Mouse (Mus musculus): ENCODE data around the gene Kcnh3. TPM values are rescaled to one million over a fixed set of nuclear protein-coding genes. Genes with fewer than 3 reads are reported as not detected.
"Not testable (repeated sequence)": the region's sequence is repeated elsewhere in the genome, so short reads cannot be mapped to it uniquely, and the experiment has no call there.

Gene Kcnh3
- total and polyA plus RNA-seq, 2 experiments from 2014 or later, result 1.2 to 3.6 TPM

DNA sequence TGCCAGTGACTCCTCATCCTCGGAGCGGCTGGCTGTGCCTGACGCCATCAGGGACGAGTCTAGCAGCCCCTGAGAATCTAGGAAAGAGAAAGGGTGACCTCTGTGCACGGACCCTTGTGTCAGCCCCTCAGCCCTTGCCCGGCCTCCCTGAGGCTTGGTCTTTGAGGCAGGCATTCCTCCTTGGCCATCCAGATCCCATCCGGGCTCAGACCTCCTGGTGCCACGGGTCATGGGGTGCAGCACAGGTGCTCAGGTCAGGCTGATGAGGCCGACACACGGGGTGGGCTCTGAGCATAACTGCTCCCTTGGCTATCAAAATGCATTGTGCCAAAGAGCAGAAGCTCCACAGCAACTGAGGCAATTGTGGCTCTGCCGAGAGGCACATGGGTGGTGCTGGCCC is 25.3 kb downstream of the Kcnh3 start:
- Histone ChIP-seq H3K4me2 (ENCODE audit: low read depth, low read length) (no peak overlapping the region), H3K9me3 (ENCODE audit: low read length) (no peaks in the 10 kb centered on the region), H3K27ac (no peak overlapping the region), H3K4me3 (ENCODE audit: low read length) (no peak overlapping the region), H3K4me1 (ENCODE audit: insufficient read depth, low read length) (0 out of 2 replicates have a peak, but pooled peaks cover 3% of the 10 kb centered on the region), H3K9ac (replicated peaks; ENCODE audit: low read length) (no peak overlapping the region), H3K36me3 (ENCODE audit: insufficient read depth, low read length) (peaks cover 43% of the 10 kb centered on the region), H3K27me3 (ENCODE audit: insufficient read depth, low read length) (no peaks in the 10 kb centered on the region)
- WGBS, result 94% methylated on average over 10 of the region's 11 CpGs
- ATAC-seq, result no peak
- no peak for TF ChIP-seq CTCF (IDR thresholded peaks at IDR 0.05; ENCODE audit: low read depth)
- DNase-seq (ENCODE audit: low spot score), result no peak

DNA sequence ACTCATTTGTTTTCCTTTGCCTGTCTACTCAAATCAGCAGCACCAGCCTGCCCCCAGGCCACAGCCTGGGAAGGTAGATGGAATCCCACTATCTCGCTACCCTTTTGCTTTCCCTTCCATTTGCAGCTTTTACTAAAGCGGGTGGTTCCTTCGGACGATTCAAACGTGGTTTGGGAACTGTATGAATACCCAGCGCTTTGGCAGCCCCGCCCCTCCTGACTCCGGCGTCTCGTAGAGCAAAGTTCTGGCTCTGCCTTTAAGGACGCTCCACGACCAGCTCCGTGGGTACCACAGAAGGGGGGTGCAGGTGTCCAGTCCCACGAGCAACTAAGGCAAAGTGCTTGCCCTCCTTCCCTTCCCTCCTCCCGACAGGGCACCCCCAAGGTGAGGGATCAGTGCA is 26.4 kb downstream of the Kcnh3 start:
- not testable (repeated sequence) for H3K27me3 ChIP-seq (ENCODE audit: insufficient read depth, low read length); H3K27ac ChIP-seq; ATAC-seq; H3K4me1 ChIP-seq (ENCODE audit: insufficient read depth, low read length); H3K9me3 ChIP-seq (ENCODE audit: low read length); DNase-seq (ENCODE audit: low spot score)
- Histone ChIP-seq H3K36me3 (ENCODE audit: insufficient read depth, low read length) (peaks cover 33% of the 10 kb centered on the region), H3K4me3 (ENCODE audit: low read length) (peak overlapping the region; percentile 48), H3K9ac (replicated peaks; ENCODE audit: low read length) (peak overlapping the region; percentile 51; the same call in 1 of the 2 replicates), H3K4me2 (ENCODE audit: low read depth, low read length) (peak overlapping the region; percentile 60)
- WGBS, result 1% methylated on average over 14 of the region's 15 CpGs

DNA sequence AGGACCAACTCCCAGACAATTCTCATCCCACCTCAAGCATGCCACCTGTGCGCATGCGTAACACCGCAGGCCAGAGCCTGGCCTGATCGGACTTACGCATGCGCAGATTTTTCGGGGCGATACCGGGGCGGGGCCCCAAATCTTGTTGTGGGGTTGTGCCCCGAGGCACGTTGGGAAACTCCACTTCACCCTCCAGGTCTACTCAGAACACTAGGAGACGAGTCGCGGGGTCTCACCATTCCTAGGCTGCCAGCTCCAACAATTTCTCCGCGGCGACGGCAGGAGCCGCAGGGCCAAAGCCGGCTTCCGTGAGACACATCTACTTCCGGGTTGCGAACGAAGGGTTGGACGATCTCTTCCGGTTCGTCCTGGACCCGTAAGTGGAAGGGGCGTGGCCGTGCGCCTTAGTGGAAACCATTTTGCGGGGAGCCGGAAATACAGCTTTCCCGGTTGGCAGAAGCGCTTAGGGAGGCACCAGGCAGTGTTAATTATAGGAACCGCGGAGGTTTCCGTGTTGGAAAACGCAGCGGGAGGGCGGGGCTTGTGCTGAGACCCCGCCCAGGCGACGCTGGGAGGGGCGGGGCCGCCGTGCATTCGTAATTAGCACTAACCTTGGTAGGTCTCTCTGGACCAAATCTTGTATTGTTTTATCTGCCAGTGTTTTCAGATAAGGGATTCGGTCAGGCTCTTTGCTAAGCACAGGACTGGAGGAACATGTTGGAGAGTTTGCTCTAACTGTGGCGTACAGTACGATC is 27.1 kb downstream of the Kcnh3 start, which contains the start of gene Mcrs1:
Gene Mcrs1, minus strand, starts transcription at position 336 of the 755 bp plus-strand sequence.
- peaks cover 26% of the 10 kb centered on the region for H3K36me3 ChIP-seq (ENCODE audit: insufficient read depth, low read length)
- TF ChIP-seq CTCF (IDR thresholded peaks at IDR 0.05; ENCODE audit: low read depth), result 0 out of 2 replicates have a peak, but pooled peaks have one; percentile 15
- peak within 1 kb of the TSS; percentile 51 for H3K9ac ChIP-seq (replicated peaks; ENCODE audit: low read length)
- under 1% methylated on average over 52 of the region's 52 CpGs for WGBS
- no peaks in the 10 kb centered on the region for H3K9me3 ChIP-seq (ENCODE audit: low read length)
- peak within 1 kb of the TSS; percentile 60 for H3K4me2 ChIP-seq (ENCODE audit: low read depth, low read length)
- H3K4me1 ChIP-seq (ENCODE audit: insufficient read depth, low read length), result 0 out of 2 replicates have a peak, but pooled peaks cover 3% of the 10 kb centered on the region
- no peaks in the 10 kb centered on the region for H3K27me3 ChIP-seq (ENCODE audit: insufficient read depth, low read length)
- peak within 1 kb of the TSS; percentile 94 for H3K27ac ChIP-seq
- ATAC-seq, result peak; percentile 95
- H3K4me3 ChIP-seq (ENCODE audit: low read length), result peak within 1 kb of the TSS; percentile 48
- DNase-seq (ENCODE audit: low spot score), result peak; percentile 100

DNA sequence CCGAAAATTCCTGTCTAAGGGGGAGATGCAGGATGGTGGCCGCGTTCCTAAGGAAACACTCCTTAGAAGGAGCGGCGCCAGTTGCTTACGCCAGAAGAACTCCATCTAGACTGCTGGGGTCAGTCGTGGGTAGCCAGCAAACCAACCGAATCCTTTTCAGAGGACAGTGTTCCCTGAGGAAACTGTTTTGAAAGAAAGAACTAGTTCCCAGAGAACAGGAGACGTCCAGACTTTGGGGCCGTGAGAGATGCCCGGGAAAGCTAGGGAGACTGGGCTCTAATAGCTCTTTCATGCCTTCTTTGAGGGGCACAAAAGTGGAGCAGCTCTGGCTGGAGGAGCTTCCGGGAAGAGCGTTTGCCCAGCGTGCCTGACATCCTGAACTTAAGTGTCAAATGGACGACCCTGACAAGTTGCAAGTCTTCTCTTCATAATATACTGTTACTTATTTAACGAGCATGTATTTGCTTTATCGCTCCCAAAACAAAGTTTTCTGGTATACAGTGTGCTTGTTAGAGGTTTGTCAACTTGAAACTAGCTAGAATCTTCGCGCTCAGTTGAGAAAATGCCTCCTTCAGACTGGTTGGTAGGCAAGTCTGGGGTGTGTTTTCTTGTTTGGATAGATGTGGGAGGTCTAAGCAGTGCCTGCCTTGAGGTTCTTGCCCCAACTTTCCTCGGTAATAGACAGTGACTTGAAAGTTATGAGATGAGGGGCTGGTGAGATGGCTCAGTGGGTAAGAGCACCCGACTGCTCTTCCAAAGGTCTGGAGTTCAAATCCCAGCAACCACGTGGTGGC is 27.9 kb downstream of the Kcnh3 start:
- peak overlapping the region; percentile 60 for H3K4me2 ChIP-seq (ENCODE audit: low read depth, low read length)
- peak overlapping the region; percentile 48 for H3K4me3 ChIP-seq (ENCODE audit: low read length)
- peak overlapping the region; percentile 94 for H3K27ac ChIP-seq
- H3K9ac ChIP-seq (replicated peaks; ENCODE audit: low read length), result peak overlapping the region; percentile 51
- TF ChIP-seq CTCF (IDR thresholded peaks at IDR 0.05; ENCODE audit: low read depth), result peak; percentile 45
- 0 out of 2 replicates have a peak, but pooled peaks cover 3% of the 10 kb centered on the region for H3K4me1 ChIP-seq (ENCODE audit: insufficient read depth, low read length)
- ATAC-seq (peak; percentile 71), DNase-seq (ENCODE audit: low spot score) (peak; percentile 83)
- peaks cover 20% of the 10 kb centered on the region; the same call in 1 of the 2 replicates for H3K36me3 ChIP-seq (ENCODE audit: insufficient read depth, low read length)
- WGBS, result 5% methylated on average over 22 of the region's 22 CpGs
- H3K9me3 ChIP-seq (ENCODE audit: low read length), result no peaks in the 10 kb centered on the region
- no peaks in the 10 kb centered on the region for H3K27me3 ChIP-seq (ENCODE audit: insufficient read depth, low read length)

DNA sequence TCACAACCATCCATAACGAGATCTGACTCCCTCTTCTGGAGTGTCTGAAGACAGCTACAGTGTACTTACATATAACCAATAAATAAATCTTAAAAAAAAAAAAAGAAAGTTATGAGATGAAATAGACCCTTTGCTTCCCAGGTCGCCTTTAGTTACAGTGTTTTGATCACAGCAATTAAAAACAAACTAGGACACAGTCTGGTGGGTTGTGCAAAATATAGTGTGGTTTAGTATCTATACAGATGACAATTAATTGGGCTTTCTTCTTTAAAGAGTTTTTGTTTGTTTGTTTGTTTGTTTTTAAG is 28.5 kb downstream of the Kcnh3 start:
- not testable (repeated sequence) for ATAC-seq; H3K4me1 ChIP-seq (ENCODE audit: insufficient read depth, low read length); DNase-seq (ENCODE audit: low spot score); H3K27me3 ChIP-seq (ENCODE audit: insufficient read depth, low read length); H3K9ac ChIP-seq (replicated peaks; ENCODE audit: low read length); H3K27ac ChIP-seq; H3K9me3 ChIP-seq (ENCODE audit: low read length)
- peaks cover 15% of the 10 kb centered on the region; the same call in 1 of the 2 replicates for H3K36me3 ChIP-seq (ENCODE audit: insufficient read depth, low read length)
- TF ChIP-seq CTCF (IDR thresholded peaks at IDR 0.05; ENCODE audit: low read depth), result 0 out of 2 replicates have a peak, but pooled peaks have one; percentile 3
- H3K4me3 ChIP-seq (ENCODE audit: low read length), result peak overlapping the region; percentile 48; the same call in 1 of the 2 replicates
- H3K4me2 ChIP-seq (ENCODE audit: low read depth, low read length), result peak overlapping the region; percentile 60
- WGBS, result 44% methylated on average over 2 of the region's 2 CpGs

DNA sequence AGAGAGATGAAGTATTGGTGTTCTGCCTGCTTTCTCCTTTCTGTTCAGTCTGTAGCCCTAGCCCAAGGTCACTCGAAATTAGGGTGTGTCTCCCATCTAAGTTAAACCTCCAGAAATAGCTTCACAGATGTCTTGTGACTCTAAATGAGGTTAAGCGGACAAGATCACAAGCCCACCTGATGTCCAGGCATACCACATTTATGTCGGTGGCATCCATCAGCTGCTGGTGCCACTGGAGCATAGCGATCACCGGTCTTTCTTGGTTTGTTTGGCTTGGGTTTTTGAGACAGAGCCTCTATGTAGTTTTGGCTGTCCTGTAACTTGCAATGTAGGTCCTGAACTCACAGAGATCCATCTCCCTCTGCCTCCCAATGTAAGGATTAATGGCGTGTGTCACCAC is 29.1 kb downstream of the Kcnh3 start:
- ATAC-seq (no peak), DNase-seq (ENCODE audit: low spot score) (no peak)
- TF ChIP-seq CTCF (IDR thresholded peaks at IDR 0.05; ENCODE audit: low read depth), result no peak
- Histone ChIP-seq H3K4me2 (ENCODE audit: low read depth, low read length) (no peak overlapping the region), H3K36me3 (ENCODE audit: insufficient read depth, low read length) (peaks cover 9% of the 10 kb centered on the region; the same call in 1 of the 2 replicates), H3K27me3 (ENCODE audit: insufficient read depth, low read length) (no peaks in the 10 kb centered on the region), H3K9me3 (ENCODE audit: low read length) (no peaks in the 10 kb centered on the region), H3K4me3 (ENCODE audit: low read length) (no peak overlapping the region), H3K27ac (no peak overlapping the region), H3K9ac (replicated peaks; ENCODE audit: low read length) (no peak overlapping the region), H3K4me1 (ENCODE audit: insufficient read depth, low read length) (0 out of 2 replicates have a peak, but pooled peaks cover 3% of the 10 kb centered on the region)
- 96% methylated on average over 6 of the region's 6 CpGs for WGBS

All from hindbrain, postnatal 0 days (tissue).